Mouse (Mus musculus): ENCODE data around the gene Mxd1. TPM values are rescaled to one million over a fixed set of nuclear protein-coding genes. Genes with fewer than 3 reads are reported as not detected.

Gene Mxd1
- polyA plus RNA-seq, 1 experiment: 31.4 TPM

- H3K4me1 ChIP-seq (ENCODE audit: control insufficient read depth, insufficient read depth, low read length): no peaks in the 10 kb centered on the region
- H3K27me3 ChIP-seq (ENCODE audit: control insufficient read depth, insufficient read depth, low read length): no peaks in the 10 kb centered on the region
- H3K27ac ChIP-seq (ENCODE audit: control insufficient read depth, insufficient read depth, low read depth, low read length): no peak overlapping the region
- TF ChIP-seq CTCF (IDR thresholded peaks at IDR 0.05; ENCODE audit: control insufficient read depth, insufficient read depth, insufficient replicate concordance, low read depth, low read length): no peak
- no peak for TF ChIP-seq POLR2A (IDR thresholded peaks at IDR 0.05; ENCODE audit: control insufficient read depth, low read depth, low read length)
- no peaks in the 10 kb centered on the region; the same call in none of the 2 replicates for H3K36me3 ChIP-seq (ENCODE audit: control insufficient read depth, insufficient read depth, low read length)
- no peak overlapping the region for H3K4me3 ChIP-seq (ENCODE audit: control insufficient read depth, low read depth, low read length)
Measured at GRCm38 (mm10) chr6:86686971-86687370, 18.0 kb upstream of the Mxd1 start.

GRCm38 (mm10) chr6:86684655-86685011 is 15.7 kb upstream of the Mxd1 start:
- TF ChIP-seq POLR2A (IDR thresholded peaks at IDR 0.05; ENCODE audit: control insufficient read depth, low read depth, low read length): no peak
- no peak for TF ChIP-seq CTCF (IDR thresholded peaks at IDR 0.05; ENCODE audit: control insufficient read depth, insufficient read depth, insufficient replicate concordance, low read depth, low read length)
- Histone ChIP-seq H3K36me3 (ENCODE audit: control insufficient read depth, insufficient read depth, low read length) (no peaks in the 10 kb centered on the region; the same call in 1 of the 2 replicates), H3K4me3 (ENCODE audit: control insufficient read depth, low read depth, low read length) (peak overlapping the region; percentile 97), H3K27me3 (ENCODE audit: control insufficient read depth, insufficient read depth, low read length) (no peaks in the 10 kb centered on the region), H3K4me1 (ENCODE audit: control insufficient read depth, insufficient read depth, low read length) (no peaks in the 10 kb centered on the region), H3K27ac (ENCODE audit: control insufficient read depth, insufficient read depth, low read depth, low read length) (peak overlapping the region; percentile 46; the same call in 1 of the 2 replicates)

- Histone ChIP-seq H3K27me3 (ENCODE audit: control insufficient read depth, insufficient read depth, low read length) (no peaks in the 10 kb centered on the region), H3K27ac (ENCODE audit: control insufficient read depth, insufficient read depth, low read depth, low read length) (peak within 1 kb of the TSS; percentile 77), H3K4me3 (ENCODE audit: control insufficient read depth, low read depth, low read length) (peak within 1 kb of the TSS; percentile 97), H3K4me1 (ENCODE audit: control insufficient read depth, insufficient read depth, low read length) (no peaks in the 10 kb centered on the region), H3K36me3 (ENCODE audit: control insufficient read depth, insufficient read depth, low read length) (no peaks in the 10 kb centered on the region; the same call in 1 of the 2 replicates)
- no peak for TF ChIP-seq CTCF (IDR thresholded peaks at IDR 0.05; ENCODE audit: control insufficient read depth, insufficient read depth, insufficient replicate concordance, low read depth, low read length)
- peak; percentile 80 for TF ChIP-seq POLR2A (IDR thresholded peaks at IDR 0.05; ENCODE audit: control insufficient read depth, low read depth, low read length)
Measured at GRCm38 (mm10) chr6:86683872-86684654, 15.1 kb upstream of the Mxd1 start, which contains the start of gene Snrnp27. Gene Snrnp27 (minus strand): TSS chr6:86684522.

GRCm38 (mm10) chr6:86681289-86681688 is 12.3 kb upstream of the Mxd1 start:
- Histone ChIP-seq H3K36me3 (ENCODE audit: control insufficient read depth, insufficient read depth, low read length) (peaks cover 2% of the 10 kb centered on the region), H3K4me3 (ENCODE audit: control insufficient read depth, low read depth, low read length) (no peak overlapping the region), H3K4me1 (ENCODE audit: control insufficient read depth, insufficient read depth, low read length) (no peaks in the 10 kb centered on the region), H3K27me3 (ENCODE audit: control insufficient read depth, insufficient read depth, low read length) (no peaks in the 10 kb centered on the region), H3K27ac (ENCODE audit: control insufficient read depth, insufficient read depth, low read depth, low read length) (no peak overlapping the region)
- no peak for TF ChIP-seq POLR2A (IDR thresholded peaks at IDR 0.05; ENCODE audit: control insufficient read depth, low read depth, low read length)
- TF ChIP-seq CTCF (IDR thresholded peaks at IDR 0.05; ENCODE audit: control insufficient read depth, insufficient read depth, insufficient replicate concordance, low read depth, low read length): no peak

GRCm38 (mm10) chr6:86678341-86678740 is 9.4 kb upstream of the Mxd1 start:
- Histone ChIP-seq H3K27ac (ENCODE audit: control insufficient read depth, insufficient read depth, low read depth, low read length) (no peak overlapping the region), H3K36me3 (ENCODE audit: control insufficient read depth, insufficient read depth, low read length) (peaks cover 2% of the 10 kb centered on the region), H3K4me3 (ENCODE audit: control insufficient read depth, low read depth, low read length) (no peak overlapping the region), H3K27me3 (ENCODE audit: control insufficient read depth, insufficient read depth, low read length) (no peaks in the 10 kb centered on the region), H3K4me1 (ENCODE audit: control insufficient read depth, insufficient read depth, low read length) (no peaks in the 10 kb centered on the region)
- TF ChIP-seq CTCF (IDR thresholded peaks at IDR 0.05; ENCODE audit: control insufficient read depth, insufficient read depth, insufficient replicate concordance, low read depth, low read length) (no peak), POLR2A (IDR thresholded peaks at IDR 0.05; ENCODE audit: control insufficient read depth, low read depth, low read length) (no peak)

GRCm38 (mm10) chr6:86670873-86671272 is 1.9 kb upstream of the Mxd1 start:
- Histone ChIP-seq H3K4me1 (ENCODE audit: control insufficient read depth, insufficient read depth, low read length) (peaks cover 5% of the 10 kb centered on the region), H3K36me3 (ENCODE audit: control insufficient read depth, insufficient read depth, low read length) (peaks cover 1% of the 10 kb centered on the region; the same call in 1 of the 2 replicates), H3K4me3 (ENCODE audit: control insufficient read depth, low read depth, low read length) (no peak overlapping the region), H3K27ac (ENCODE audit: control insufficient read depth, insufficient read depth, low read depth, low read length) (no peak overlapping the region), H3K27me3 (ENCODE audit: control insufficient read depth, insufficient read depth, low read length) (no peaks in the 10 kb centered on the region)
- TF ChIP-seq POLR2A (IDR thresholded peaks at IDR 0.05; ENCODE audit: control insufficient read depth, low read depth, low read length): no peak
- peak; percentile 28; the same call in 1 of the 2 replicates for TF ChIP-seq CTCF (IDR thresholded peaks at IDR 0.05; ENCODE audit: control insufficient read depth, insufficient read depth, insufficient replicate concordance, low read depth, low read length)

GRCm38 (mm10) chr6:86669240-86669727 is 323 bp upstream of the Mxd1 start:
- Histone ChIP-seq H3K4me3 (ENCODE audit: control insufficient read depth, low read depth, low read length) (peak overlapping the region; percentile 98), H3K36me3 (ENCODE audit: control insufficient read depth, insufficient read depth, low read length) (peaks cover 1% of the 10 kb centered on the region; the same call in 1 of the 2 replicates), H3K4me1 (ENCODE audit: control insufficient read depth, insufficient read depth, low read length) (peaks cover 7% of the 10 kb centered on the region), H3K27me3 (ENCODE audit: control insufficient read depth, insufficient read depth, low read length) (no peaks in the 10 kb centered on the region), H3K27ac (ENCODE audit: control insufficient read depth, insufficient read depth, low read depth, low read length) (peak overlapping the region; percentile 78)
- peak; percentile 80 for TF ChIP-seq POLR2A (IDR thresholded peaks at IDR 0.05; ENCODE audit: control insufficient read depth, low read depth, low read length)
- no peak for TF ChIP-seq CTCF (IDR thresholded peaks at IDR 0.05; ENCODE audit: control insufficient read depth, insufficient read depth, insufficient replicate concordance, low read depth, low read length)

All from testis, adult 2 months (tissue).